Mouse (Mus musculus) small intestine, adult 2 months (tissue): Measurements from ENCODE around the gene Ube2e3. TPM values are rescaled to one million over a fixed set of nuclear protein-coding genes. Genes with fewer than 3 reads are reported as not detected.

Experiments
- H3K27ac ChIP-seq: fragments of 200-500 bp; 2 replicates; pipeline ENCODE4 v1.5.1; 2012; ENCODE audit warnings: low read depth, low read length, control low read depth, inconsistent platforms; ENCODE audit not compliant: insufficient read depth
- H3K27me3 ChIP-seq: fragments of 200-500 bp; 2 replicates; pipeline ENCODE4 v1.6.1; 2012; ENCODE audit warnings: mild to moderate bottlenecking, moderate library complexity, low read length, inconsistent platforms; ENCODE audit not compliant: control insufficient read depth, insufficient read depth
- H3K36me3 ChIP-seq: fragments of 200-500 bp; 2 replicates; pipeline ENCODE4 v1.6.1; 2012; ENCODE audit warnings: mild to moderate bottlenecking, low read length, control low read depth, inconsistent platforms; ENCODE audit not compliant: control insufficient read depth, insufficient read depth
- H3K4me1 ChIP-seq: fragments of 200-500 bp; 2 replicates; pipeline ENCODE4 v1.6.1; 2012; ENCODE audit warnings: low read length, inconsistent platforms, mixed read lengths; ENCODE audit not compliant: control insufficient read depth, insufficient read depth, insufficient read length
- H3K4me3 ChIP-seq: fragments of 200-500 bp; 2 replicates; pipeline ENCODE4 v1.5.1; 2012; ENCODE audit warnings: low read depth, mild to moderate bottlenecking, control low read depth, inconsistent platforms, low read length, moderate library complexity
- CTCF ChIP-seq: fragments of 200-500 bp; IDR thresholded peaks from 2 replicates; pipeline ENCODE4 v1.5.1; 2012; ENCODE audit warnings: low read depth, mild to moderate bottlenecking, control low read depth, inconsistent platforms, low read length, moderate library complexity, mixed read lengths; ENCODE audit not compliant: insufficient replicate concordance, insufficient read length; ENCODE audit errors: extremely low read depth
- POLR2A ChIP-seq: fragments of 200-500 bp; IDR thresholded peaks from 2 replicates; pipeline ENCODE4 v1.6.1; 2012; ENCODE audit warnings: low read depth, mild to moderate bottlenecking, control low read depth, inconsistent platforms, low read length, moderate library complexity
- WGBS: fragments of 180-500 bp; shearing (Covaris S2); methylation state at CpG from one replicate; pipeline ENCODE4 v1.1.7; 2018; 5-methylcytosine and 5-hydroxymethylcytosine counted together
- polyA plus RNA-seq: library from polyadenylated mRNA; depleted of rRNA; stranded (reverse); fragments of >200 nt; gene quantifications from 2 replicates; pipeline ENCODE4 v1.2.3, GENCODE M21; 2012

The Ube2e3 gene
- polyA plus RNA-seq, 1 experiment: 32.7 TPM

GRCm38 (mm10) chr2:78961023-78961422 is 93.1 kb downstream of the Ube2e3 start:
- Histone ChIP-seq H3K4me1 (no peaks in the 10 kb centered on the region; the same call in 1 of the 2 replicates), H3K36me3 (no peaks in the 10 kb centered on the region), H3K27ac (0 out of 2 replicates have a peak overlapping the region, but pooled peaks have one; percentile 11), H3K27me3 (no peaks in the 10 kb centered on the region), H3K4me3 (no peak overlapping the region)
- TF ChIP-seq POLR2A (no peak), CTCF (no peak)
- WGBS: 84% methylated on average over 7 of the region's 7 CpGs

DNA sequence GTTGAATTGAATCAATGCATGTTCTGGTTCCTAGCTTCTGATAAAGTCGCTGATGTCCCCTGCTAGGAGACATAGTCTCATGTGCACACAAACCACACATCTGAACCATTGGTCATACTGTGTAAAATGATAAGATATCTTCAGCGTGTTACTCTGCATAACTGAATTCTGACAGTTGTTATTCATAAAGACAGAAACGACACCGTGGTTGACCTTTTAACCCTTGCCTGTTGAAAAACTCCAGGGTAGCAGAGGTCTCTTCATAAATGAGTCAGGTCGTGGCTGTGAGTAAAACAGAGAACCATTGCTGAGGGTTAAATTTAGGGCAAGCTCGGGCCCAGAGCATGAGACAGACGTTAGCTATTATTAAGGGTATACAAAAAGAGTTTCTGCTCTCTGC is 93.7 kb downstream of the Ube2e3 start:
- TF ChIP-seq POLR2A: no peak
- no peak for TF ChIP-seq CTCF
- Histone ChIP-seq H3K4me1 (no peaks in the 10 kb centered on the region; the same call in 1 of the 2 replicates), H3K27me3 (no peaks in the 10 kb centered on the region), H3K36me3 (no peaks in the 10 kb centered on the region), H3K27ac (0 out of 2 replicates have a peak overlapping the region, but pooled peaks have one; percentile 2), H3K4me3 (no peak overlapping the region)
- 22% methylated on average over 7 of the region's 7 CpGs for WGBS

- Histone ChIP-seq H3K27me3 (no peaks in the 10 kb centered on the region), H3K4me3 (no peak overlapping the region), H3K4me1 (no peaks in the 10 kb centered on the region), H3K36me3 (no peaks in the 10 kb centered on the region), H3K27ac (no peak overlapping the region)
- 76% methylated on average over 2 of the region's 2 CpGs for WGBS
- TF ChIP-seq POLR2A: no peak
- no peak for TF ChIP-seq CTCF
Observed at GRCm38 (mm10) chr2:78964995-78965394, 97.1 kb downstream of the Ube2e3 start.

GRCm38 (mm10) chr2:78965396-78965795 is 97.5 kb downstream of the Ube2e3 start:
- WGBS: 87% methylated on average over 6 of the region's 6 CpGs
- TF ChIP-seq POLR2A (no peak), CTCF (no peak)
- H3K36me3 ChIP-seq: no peaks in the 10 kb centered on the region
- no peak overlapping the region for H3K4me3 ChIP-seq
- H3K27ac ChIP-seq: no peak overlapping the region
- no peaks in the 10 kb centered on the region for H3K4me1 ChIP-seq
- no peaks in the 10 kb centered on the region for H3K27me3 ChIP-seq

DNA sequence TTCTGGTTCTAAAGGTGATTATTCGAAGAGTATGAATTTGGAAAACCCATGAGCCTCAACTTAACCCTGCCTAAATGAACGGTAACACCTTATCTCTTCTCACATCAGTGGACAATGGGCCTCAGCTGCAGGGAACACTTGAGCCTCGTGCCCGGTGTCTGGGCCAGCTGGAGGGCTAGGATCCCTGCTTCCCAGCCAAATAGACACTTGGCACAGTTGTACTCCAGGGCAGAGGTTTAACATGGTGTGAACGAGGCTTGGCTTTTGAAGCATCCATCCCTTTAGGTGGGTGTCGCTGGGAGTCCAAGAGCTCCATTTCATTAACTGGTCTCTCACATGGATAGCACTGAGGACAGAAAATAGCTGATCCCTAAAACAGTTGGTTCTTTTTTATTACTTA is 102.2 kb downstream of the Ube2e3 start:
- no peaks in the 10 kb centered on the region for H3K4me1 ChIP-seq
- 68% methylated on average over 6 of the region's 6 CpGs for WGBS
- no peaks in the 10 kb centered on the region for H3K36me3 ChIP-seq
- no peak overlapping the region for H3K27ac ChIP-seq
- H3K4me3 ChIP-seq: no peak overlapping the region
- H3K27me3 ChIP-seq: no peaks in the 10 kb centered on the region
- TF ChIP-seq CTCF: no peak
- TF ChIP-seq POLR2A: no peak
